Mouse (Mus musculus): ENCODE results near the gene Abtb2.

- TF ChIP-seq CTCF (IDR thresholded peaks at IDR 0.05; ENCODE audit: extremely low read depth, insufficient read depth, insufficient read length, insufficient replicate concordance): no peak
- no peak for TF ChIP-seq POLR2A (IDR thresholded peaks at IDR 0.05; ENCODE audit: low read depth, low read length)
These were observed 104.2 kb downstream of the Abtb2 start for GRCm38 (mm10) chr2:103670276-103670680.
